Mouse (Mus musculus) stomach, embryonic 14.5 days (tissue): ENCODE data around the gene Lars2. TPM values are rescaled to one million over a fixed set of nuclear protein-coding genes. Genes with fewer than 3 reads are reported as not detected.
"Not testable (repeated sequence)": the region's sequence is repeated elsewhere in the genome, so short reads cannot be mapped to it uniquely, and the experiment has no call there.

Source experiments
- ATAC-seq: fragments of 200-750 bp; cut with Nextera tagmentation; 2 replicates; pipeline ENCODE4 v1.8.0; 2017; ENCODE audit warnings: low read depth, moderate TSS enrichment; ENCODE audit not compliant: insufficient number of reproducible peaks, insufficient read depth, low FRiP score
- H3K27ac ChIP-seq: fragments of 300-500 bp; sonication (generic); 2 replicates; pipeline ENCODE4 v1.5.1; 2014; ENCODE audit warnings: mild to moderate bottlenecking, low read length, moderate library complexity, mixed read lengths
- H3K27me3 ChIP-seq: fragments of 300-500 bp; sonication (generic); 2 replicates; pipeline ENCODE4 v1.6.1; 2014; ENCODE audit warnings: low read length, control low read depth, mixed read lengths; ENCODE audit not compliant: control insufficient read depth, insufficient read depth
- H3K36me3 ChIP-seq: fragments of 300-500 bp; sonication (generic); 2 replicates; pipeline ENCODE4 v1.6.1; 2014; ENCODE audit warnings: mild to moderate bottlenecking, control low read depth, low read length, moderate library complexity, mixed read lengths; ENCODE audit not compliant: control insufficient read depth, insufficient read depth
- H3K4me1 ChIP-seq: fragments of 300-500 bp; sonication (generic); 2 replicates; pipeline ENCODE4 v1.6.1; 2014; ENCODE audit warnings: low read length, control low read depth, mixed read lengths; ENCODE audit not compliant: control insufficient read depth, insufficient read depth
- H3K4me2 ChIP-seq: fragments of 300-500 bp; sonication (generic); replicated peaks from 2 replicates; pipeline ENCODE4 v1.6.1; 2014; ENCODE audit warnings: low read depth, low read length, control low read depth
- H3K4me3 ChIP-seq: fragments of 300-500 bp; sonication (generic); 2 replicates; pipeline ENCODE4 v1.5.1; 2014; ENCODE audit warnings: low read depth, low read length, control low read depth
- H3K9ac ChIP-seq: fragments of 300-500 bp; sonication (generic); replicated peaks from 2 replicates; pipeline ENCODE4 v1.6.1; 2014; ENCODE audit warnings: low read depth, mild to moderate bottlenecking, control low read depth, low read length, moderate library complexity, mixed read lengths
- H3K9me3 ChIP-seq: fragments of 300-500 bp; sonication (generic); 2 replicates; pipeline ENCODE4 v1.6.1; 2016; ENCODE audit warnings: low read depth, low read length, control low read depth; ENCODE audit not compliant: control insufficient read depth
- WGBS: fragments of 180-500 bp; shearing (Covaris S2); extraction: QIAGEN DNeasy Blood & Tissue Kit; methylation state at CpG from one replicate; pipeline ENCODE4 v1.1.7; 2014; 5-methylcytosine and 5-hydroxymethylcytosine counted together
- polyA plus RNA-seq: library from polyadenylated mRNA; unstranded; fragments of >200 nt; fragmentation: Nextera tagmentation; extraction: Ambion mirVana; gene quantifications from 2 replicates; pipeline ENCODE4 v1.2.1, GENCODE M21; 2014

Gene Lars2
- polyA plus RNA-seq, 1 experiment from 2014 or later: 1,882 TPM

DNA sequence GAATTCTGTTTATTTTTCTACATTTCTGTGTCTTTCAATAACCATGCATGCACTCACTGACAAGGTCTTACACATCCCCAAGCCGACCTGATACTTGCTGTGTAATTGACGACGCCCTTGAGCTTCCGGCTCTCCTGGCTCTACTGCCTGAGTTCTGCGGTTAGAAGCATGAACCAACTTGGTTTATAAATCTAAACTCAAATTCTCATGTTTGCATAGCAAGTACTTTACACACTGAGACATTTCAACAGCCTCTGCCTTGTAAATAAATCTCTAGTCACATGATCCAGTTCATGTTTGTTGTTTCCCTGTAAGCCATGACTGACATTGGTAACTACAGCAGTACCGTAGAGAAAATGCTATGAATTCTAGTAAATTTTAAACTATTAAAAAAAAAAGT lies 25.5 kb upstream of the Lars2 start:
- Histone ChIP-seq H3K36me3 (no peaks in the 10 kb centered on the region), H3K4me3 (no peak overlapping the region), H3K4me1 (no peaks in the 10 kb centered on the region), H3K27ac (no peak overlapping the region), H3K4me2 (no peak overlapping the region), H3K9ac (no peak overlapping the region), H3K27me3 (no peaks in the 10 kb centered on the region), H3K9me3 (no peaks in the 10 kb centered on the region)
- no peak for ATAC-seq
- 54% methylated on average over 6 of the region's 6 CpGs for WGBS

DNA sequence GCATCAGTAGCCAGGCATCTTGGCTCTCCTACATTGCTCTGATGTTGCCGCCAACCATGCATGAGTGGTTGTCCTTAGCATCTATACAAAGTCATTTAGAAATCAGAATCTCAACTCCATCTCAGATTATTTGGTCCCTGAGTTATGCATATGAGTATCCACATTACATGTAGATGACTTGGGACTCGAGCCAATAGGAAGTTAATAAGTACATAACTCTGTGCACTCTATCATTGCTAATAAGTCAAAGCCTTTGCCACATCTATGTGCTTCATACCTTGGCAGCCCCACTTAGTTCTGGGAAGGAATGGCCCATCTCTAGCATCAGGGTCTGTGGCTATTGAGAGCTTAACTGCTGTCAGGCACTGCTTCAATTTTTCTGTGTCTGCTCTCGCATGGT lies 23.7 kb upstream of the Lars2 start:
- Histone ChIP-seq H3K4me3 (no peak overlapping the region), H3K27ac (no peak overlapping the region), H3K36me3 (no peaks in the 10 kb centered on the region), H3K27me3 (no peaks in the 10 kb centered on the region), H3K4me1 (no peaks in the 10 kb centered on the region), H3K4me2 (no peak overlapping the region), H3K9me3 (no peaks in the 10 kb centered on the region), H3K9ac (no peak overlapping the region)
- ATAC-seq: no peak
- 63% methylated on average over 3 of the region's 3 CpGs for WGBS

DNA sequence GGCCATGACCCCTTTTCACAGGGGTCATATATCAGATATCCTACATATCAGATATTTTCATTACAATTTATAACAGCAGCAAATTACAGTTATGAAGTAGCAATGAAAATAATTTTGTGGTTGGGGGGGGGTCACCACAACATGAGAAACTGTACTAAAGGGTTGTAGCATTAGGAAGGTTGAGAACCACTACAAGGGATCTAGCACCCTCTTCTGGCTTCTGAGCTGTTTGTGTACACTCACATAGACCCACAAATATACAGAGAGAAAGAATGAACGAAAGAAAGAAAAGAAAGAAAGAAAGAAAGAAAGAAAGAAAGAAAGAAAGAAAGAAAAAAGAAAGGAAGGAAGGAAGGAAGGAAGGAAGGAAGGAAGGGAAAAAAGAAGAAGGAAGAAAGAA lies 17.4 kb upstream of the Lars2 start:
- H3K4me2 ChIP-seq, H3K9me3 ChIP-seq, H3K4me3 ChIP-seq, ATAC-seq, H3K36me3 ChIP-seq, H3K27me3 ChIP-seq, H3K9ac ChIP-seq, H3K27ac ChIP-seq, H3K4me1 ChIP-seq: not testable (repeated sequence)
- 88% methylated on average over 1 of the region's 1 CpGs for WGBS

DNA sequence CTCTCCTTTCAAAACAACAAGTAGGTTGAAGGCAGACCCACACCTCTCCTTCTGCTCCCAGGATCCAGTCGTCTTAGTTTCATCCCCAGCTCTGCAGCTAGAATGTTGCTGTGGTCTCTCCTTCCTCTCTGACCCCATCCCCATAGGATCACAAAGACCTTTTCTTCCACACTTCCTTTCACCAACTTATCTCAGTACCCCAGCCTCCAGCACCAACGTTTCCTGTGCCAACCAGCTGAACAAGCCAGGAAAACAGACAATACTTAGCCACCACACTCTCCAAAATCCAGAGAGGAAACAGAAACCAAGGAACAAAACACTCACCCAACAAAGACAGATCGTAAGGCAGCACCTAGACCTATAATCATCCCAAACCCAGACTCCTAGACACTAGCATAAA lies 6.7 kb upstream of the Lars2 start:
- Histone ChIP-seq H3K4me1 (no peaks in the 10 kb centered on the region), H3K9me3 (no peaks in the 10 kb centered on the region), H3K4me3 (no peak overlapping the region), H3K27me3 (no peaks in the 10 kb centered on the region), H3K36me3 (no peaks in the 10 kb centered on the region), H3K4me2 (no peak overlapping the region), H3K9ac (no peak overlapping the region), H3K27ac (no peak overlapping the region)
- 69% methylated on average over 3 of the region's 3 CpGs for WGBS
- ATAC-seq: no peak

DNA sequence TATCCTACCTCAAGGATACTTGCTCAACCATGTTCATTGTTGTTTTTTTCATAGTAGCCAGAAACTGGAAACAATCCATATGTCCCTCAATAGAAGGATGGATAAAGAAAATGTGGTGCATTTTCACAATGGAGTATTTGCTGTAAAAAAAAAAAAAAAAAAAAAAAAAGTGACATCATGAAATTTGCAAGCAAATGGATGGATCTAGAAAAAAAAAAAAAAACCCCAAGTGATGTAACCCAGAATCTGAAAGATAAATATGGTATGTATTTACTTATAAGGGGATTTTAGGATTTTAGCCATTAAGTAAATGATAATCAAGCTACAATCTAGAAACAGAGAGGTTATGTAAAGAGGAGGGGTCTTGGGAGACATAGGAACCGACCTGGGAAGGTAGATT lies 1.4 kb upstream of the Lars2 start:
- no peaks in the 10 kb centered on the region for H3K27me3 ChIP-seq
- no peaks in the 10 kb centered on the region for H3K36me3 ChIP-seq
- H3K9ac ChIP-seq: no peak overlapping the region
- peaks cover 6% of the 10 kb centered on the region; the same call in 1 of the 2 replicates for H3K4me1 ChIP-seq
- H3K4me2 ChIP-seq: no peak overlapping the region
- ATAC-seq: no peak
- no peak overlapping the region for H3K4me3 ChIP-seq
- no peaks in the 10 kb centered on the region for H3K9me3 ChIP-seq
- WGBS: 58% methylated on average over 1 of the region's 1 CpGs
- no peak overlapping the region for H3K27ac ChIP-seq

DNA sequence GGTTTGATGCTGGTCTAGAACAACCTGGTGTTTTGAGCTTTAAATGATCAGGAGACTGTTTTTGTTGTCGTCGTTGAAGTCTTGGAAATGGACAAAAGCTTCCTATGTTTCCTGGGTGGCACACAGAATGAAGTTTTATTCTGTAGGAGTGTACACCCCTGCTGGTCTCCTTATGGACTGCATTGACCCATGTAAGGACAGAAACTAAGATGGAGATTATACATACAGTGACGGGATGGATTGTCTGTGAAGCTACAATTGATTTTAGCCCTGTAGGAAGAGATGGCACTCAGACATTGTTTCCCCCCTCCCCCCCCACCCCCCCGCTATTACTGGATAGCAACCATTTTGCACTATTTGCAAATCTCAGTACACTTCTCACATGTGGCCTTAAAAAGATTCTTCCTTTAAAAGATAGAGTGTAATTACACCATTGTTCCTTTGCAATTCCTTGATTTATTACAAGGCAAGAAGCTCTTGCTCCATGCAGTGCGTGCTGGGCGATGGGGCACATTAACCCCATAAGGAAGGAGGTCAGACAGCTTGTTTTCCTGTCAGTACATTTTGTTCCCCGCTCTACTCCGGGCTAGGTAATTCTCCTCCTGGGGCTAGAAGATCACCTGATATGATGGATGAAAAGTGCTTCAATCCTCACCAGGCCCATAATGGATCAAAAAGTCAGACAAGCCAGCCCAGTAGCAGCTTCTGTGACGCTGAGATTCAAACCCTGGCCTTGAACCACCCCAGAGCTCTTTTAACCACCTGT lies 602 bp upstream of the Lars2 start:
- WGBS: 24% methylated on average over 9 of the region's 9 CpGs
- Histone ChIP-seq H3K9me3 (no peaks in the 10 kb centered on the region), H3K27ac (no peak overlapping the region), H3K27me3 (no peaks in the 10 kb centered on the region), H3K4me1 (peaks cover 6% of the 10 kb centered on the region; the same call in 1 of the 2 replicates), H3K9ac (no peak overlapping the region), H3K4me2 (peak overlapping the region; percentile 58), H3K36me3 (no peaks in the 10 kb centered on the region), H3K4me3 (peak overlapping the region; percentile 57)
- no peak; the same call in 1 of the 2 replicates for ATAC-seq

DNA sequence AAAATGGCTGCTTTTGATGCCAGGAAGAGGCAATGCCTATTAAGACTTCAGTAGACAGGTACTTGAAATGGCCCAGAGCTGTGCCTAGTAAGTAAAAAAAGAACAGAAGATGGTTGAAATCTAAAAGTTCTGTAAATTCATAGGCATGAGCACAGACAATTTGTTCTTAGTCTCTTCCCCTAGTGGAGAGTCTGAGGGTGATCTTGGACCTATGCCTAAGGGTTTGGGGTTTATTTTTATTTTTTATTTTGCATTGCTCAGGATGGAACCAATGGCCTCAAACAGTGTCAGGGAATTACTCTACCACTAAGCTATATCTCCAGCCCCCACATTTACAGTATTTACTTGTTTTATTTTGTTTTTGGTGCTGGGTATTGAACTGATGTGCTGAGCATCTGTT lies 909 bp downstream of the Lars2 start:
- Histone ChIP-seq H3K9ac (no peak overlapping the region), H3K27ac (no peak overlapping the region)
- no peak for ATAC-seq

DNA sequence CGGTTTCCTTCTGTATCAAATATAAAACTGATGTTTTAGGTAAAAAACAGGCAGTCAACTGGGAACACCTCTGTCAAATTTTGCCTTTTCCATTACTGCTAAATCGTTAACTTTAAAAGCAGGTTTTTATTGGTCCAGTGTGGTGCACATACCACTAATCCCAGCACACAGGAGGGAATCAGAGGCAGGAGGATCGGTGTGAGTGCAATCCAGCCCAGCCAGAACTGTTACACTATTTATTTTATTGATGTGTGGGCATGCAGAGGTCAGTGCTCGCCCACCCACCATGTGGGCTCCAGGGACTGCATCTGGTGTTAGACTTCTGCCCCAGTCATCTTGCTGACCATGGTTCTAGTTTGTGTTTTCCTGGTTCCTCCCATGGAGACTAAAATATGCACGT lies 15.7 kb downstream of the Lars2 start:
- no peaks in the 10 kb centered on the region for H3K9me3 ChIP-seq
- WGBS: 58% methylated on average over 5 of the region's 5 CpGs
- peaks cover 8% of the 10 kb centered on the region; the same call in 1 of the 2 replicates for H3K36me3 ChIP-seq
- no peak overlapping the region for H3K9ac ChIP-seq
- H3K27me3 ChIP-seq: no peaks in the 10 kb centered on the region
- H3K4me1 ChIP-seq: no peaks in the 10 kb centered on the region
- no peak overlapping the region for H3K27ac ChIP-seq
- H3K4me2 ChIP-seq: no peak overlapping the region
- no peak for ATAC-seq
- H3K4me3 ChIP-seq: no peak overlapping the region

More for the DNA sequence above, 909 bp downstream of the Lars2 start:
- Histone ChIP-seq H3K36me3 (peaks cover 9% of the 10 kb centered on the region), H3K4me1 (peaks cover 6% of the 10 kb centered on the region; the same call in 1 of the 2 replicates), H3K27me3 (no peaks in the 10 kb centered on the region), H3K4me3 (peak overlapping the region; percentile 57), H3K9me3 (no peaks in the 10 kb centered on the region), H3K4me2 (peak overlapping the region; percentile 58)

DNA sequence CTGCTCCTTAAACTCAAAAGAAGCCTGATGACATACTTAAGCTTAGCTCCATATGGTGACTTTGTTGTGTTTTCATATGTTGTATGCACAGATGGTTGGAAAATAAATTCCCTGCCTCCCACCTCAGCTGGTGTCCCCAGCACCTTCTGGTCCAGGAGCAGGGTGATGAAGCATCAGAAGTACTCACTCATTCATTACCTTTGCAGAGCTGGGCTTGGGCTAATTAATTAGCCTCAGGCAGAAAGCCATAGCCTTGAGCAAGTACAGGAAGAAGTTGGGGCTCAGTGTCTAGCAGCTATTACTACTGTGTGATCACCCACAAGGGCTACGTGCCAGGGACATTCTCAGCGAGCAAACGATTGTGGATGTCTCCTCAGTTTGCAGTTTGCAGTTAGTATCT lies 18.0 kb downstream of the Lars2 start:
- no peak for ATAC-seq
- Histone ChIP-seq H3K9ac (no peak overlapping the region), H3K36me3 (peaks cover 2% of the 10 kb centered on the region; the same call in 1 of the 2 replicates), H3K4me2 (no peak overlapping the region), H3K27ac (no peak overlapping the region), H3K4me3 (no peak overlapping the region), H3K4me1 (no peaks in the 10 kb centered on the region), H3K27me3 (no peaks in the 10 kb centered on the region), H3K9me3 (no peaks in the 10 kb centered on the region)
- WGBS: 85% methylated on average over 3 of the region's 3 CpGs
